Mouse (Mus musculus) CH12.LX (cell line): ENCODE data around the gene Cpne5.

Experiments used
- CTCF ChIP-seq, 2 experiments: IDR thresholded peaks in 1 of 2; conservative IDR thresholded peaks in 1 of 2; 2 replicates each; pipeline ENCODE4 v1.5.1; 2011 to 2012; ENCODE audit warnings: low read depth in 2 of 2, low read length in 2 of 2, improper control_type of control experiment in 1 of 2, inconsistent platforms in 1 of 2, mild to moderate bottlenecking in 1 of 2, moderate library complexity in 1 of 2
- POLR2A ChIP-seq: IDR thresholded peaks from 2 replicates; pipeline ENCODE4 v1.6.1; 2011; ENCODE audit warnings: low read depth, mild to moderate bottlenecking, improper control_type of control experiment, low read length

DNA sequence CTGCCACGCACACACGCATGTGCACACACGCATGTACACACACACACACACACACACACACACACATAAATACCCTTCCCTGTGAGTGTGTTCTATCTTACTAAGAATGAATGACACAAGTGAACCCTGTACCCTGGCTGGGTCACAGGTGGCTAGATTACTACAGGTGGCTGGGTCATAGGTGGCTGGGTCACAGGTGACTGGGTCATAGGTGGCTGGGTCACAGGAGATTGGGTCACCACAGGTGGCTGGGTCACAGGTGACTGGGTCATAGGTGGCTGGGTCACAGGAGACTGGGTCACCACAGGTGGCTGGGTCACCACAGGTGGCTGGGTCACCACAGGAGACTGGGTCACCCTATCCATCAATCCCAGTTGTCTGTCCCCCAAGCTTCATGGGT, 27.9 kb downstream of the Cpne5 start:
- TF ChIP-seq POLR2A (no peak), CTCF (conservative IDR thresholded peaks at IDR 0.05 in 1 of 2, IDR thresholded peaks at IDR 0.05 in 1 of 2; ENCODE audit: low read depth in 2 of 2, low read length in 2 of 2) (no peak)
